Mouse (Mus musculus): ENCODE results near the gene C130050O18Rik.

DNA sequence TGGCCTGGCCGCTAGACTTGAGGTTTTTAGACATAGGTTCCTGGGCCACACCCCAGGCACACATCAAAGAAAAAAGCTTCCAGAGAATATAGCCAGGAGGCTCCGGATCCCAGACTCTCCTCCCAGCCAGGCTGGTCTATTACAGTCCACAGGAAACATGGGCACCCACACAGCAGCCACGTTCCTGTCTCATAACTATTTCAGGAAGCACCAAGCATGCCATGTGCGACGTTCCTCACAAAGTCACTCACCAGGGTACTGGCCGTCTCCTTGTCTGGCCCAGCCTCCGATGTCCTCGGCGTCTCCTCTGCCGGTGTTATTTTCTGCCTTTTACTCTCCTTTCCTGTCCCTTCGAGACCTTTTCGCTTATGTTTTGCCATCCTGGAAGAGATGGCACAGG lies 50.1 kb downstream of the C130050O18Rik start:
- TF ChIP-seq EP300 (IDR thresholded peaks at IDR 0.05; ENCODE audit: low read depth) (no peak), CTCF (IDR thresholded peaks at IDR 0.05; ENCODE audit: low read depth) (no peak)

Data from liver, embryonic 14.5 days (tissue).